Mouse (Mus musculus) liver, embryonic 14.5 days (tissue): ENCODE data around the gene Iqcj.

Experiments used
- CTCF ChIP-seq: IDR thresholded peaks from 2 replicates; pipeline ENCODE4 v1.5.1; 2016; ENCODE audit warnings: antibody characterized with exemption, low read depth, control low read depth
- EP300 ChIP-seq: IDR thresholded peaks from 2 replicates; pipeline ENCODE4 v1.6.1; 2016; ENCODE audit warnings: antibody characterized with exemption, low read depth

- TF ChIP-seq CTCF = no peak
- TF ChIP-seq EP300 = no peak
Observed at GRCm38 (mm10) chr3:67886176-67886575, 5.8 kb upstream of the Iqcj start.
